Mouse (Mus musculus) yolk sac, embryonic 10.5 days (tissue): ENCODE data around the gene Rnf183.
A peak's percentile ranks its signal among the peaks of the same experiment; 100 is the strongest.
"Not testable (repeated sequence)": the region's sequence is repeated elsewhere in the genome, so short reads cannot be mapped to it uniquely, and the experiment has no call there.

Source experiments
- DNase-seq: peaks from one replicate; pipeline ENCODE4 v3.0.0-alpha.2; 2017; ENCODE audit warnings: low spot score

The Rnf183 gene

DNA sequence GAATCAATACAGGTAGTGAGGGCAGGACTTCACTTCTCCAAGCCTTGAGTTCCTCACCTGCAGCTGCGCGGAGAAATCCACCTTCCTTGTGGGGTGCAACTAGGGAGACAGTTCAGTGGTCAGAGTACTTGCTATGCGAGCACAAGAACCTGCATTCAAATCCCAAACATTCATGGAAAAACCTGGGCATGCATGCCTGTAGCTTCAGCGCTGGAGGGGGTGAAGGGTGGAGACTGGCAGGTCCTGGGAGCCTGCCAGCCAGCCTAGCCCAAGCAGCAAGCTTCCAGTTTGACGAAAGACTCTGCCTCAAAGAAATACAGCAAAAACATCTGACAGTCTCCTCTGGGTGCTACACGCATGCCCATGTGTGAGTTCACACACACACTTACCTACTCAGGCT lies at the start of gene Rnf183:
Rnf183 (minus strand) TSS at position 172 of the 400 bp plus-strand sequence.
- DNase-seq = no peak

DNA sequence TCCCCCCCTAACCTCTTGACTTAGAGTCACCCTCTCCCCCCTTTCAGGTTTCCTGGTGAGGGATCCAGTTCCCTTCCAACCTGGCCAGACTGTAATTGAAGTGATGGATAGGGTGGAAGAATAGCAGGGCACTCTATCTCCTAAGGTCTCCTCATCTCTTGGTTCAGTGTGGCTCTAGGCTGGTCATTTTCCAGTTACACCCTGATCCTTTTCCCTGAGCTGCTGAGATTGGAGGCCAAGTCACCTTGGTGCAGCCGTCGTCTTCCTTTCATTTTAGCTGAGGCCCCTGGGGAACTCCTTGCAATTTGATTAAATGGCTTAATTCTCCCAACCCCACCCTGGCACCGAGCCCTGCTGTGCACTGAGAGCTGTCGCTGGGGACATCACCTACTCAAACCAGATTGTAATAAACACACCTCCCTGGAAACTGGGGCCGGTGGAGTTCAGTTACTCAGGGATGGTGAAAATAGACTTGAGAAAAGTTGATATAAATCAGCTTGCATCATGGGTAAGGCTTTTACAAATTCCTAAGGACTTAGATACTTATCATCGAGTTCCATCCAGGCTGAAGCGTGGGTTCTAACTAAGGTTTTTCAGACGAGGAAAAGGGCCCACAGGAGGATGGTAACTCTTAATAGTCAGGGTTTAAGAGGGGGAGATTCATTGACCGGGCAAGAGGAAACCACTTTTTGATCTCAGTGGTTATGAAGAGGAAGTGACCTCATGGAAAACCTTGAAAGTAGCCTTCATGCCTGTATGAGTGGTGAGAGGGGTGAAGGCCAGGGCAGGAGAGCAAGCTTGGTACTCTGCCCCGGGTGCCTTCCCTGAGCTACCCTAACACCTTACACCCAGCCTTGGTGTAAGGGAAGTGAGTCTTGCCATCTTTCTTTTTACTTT lies 45.9 kb upstream of the Rnf183 start:
- DNase-seq = no peak

DNA sequence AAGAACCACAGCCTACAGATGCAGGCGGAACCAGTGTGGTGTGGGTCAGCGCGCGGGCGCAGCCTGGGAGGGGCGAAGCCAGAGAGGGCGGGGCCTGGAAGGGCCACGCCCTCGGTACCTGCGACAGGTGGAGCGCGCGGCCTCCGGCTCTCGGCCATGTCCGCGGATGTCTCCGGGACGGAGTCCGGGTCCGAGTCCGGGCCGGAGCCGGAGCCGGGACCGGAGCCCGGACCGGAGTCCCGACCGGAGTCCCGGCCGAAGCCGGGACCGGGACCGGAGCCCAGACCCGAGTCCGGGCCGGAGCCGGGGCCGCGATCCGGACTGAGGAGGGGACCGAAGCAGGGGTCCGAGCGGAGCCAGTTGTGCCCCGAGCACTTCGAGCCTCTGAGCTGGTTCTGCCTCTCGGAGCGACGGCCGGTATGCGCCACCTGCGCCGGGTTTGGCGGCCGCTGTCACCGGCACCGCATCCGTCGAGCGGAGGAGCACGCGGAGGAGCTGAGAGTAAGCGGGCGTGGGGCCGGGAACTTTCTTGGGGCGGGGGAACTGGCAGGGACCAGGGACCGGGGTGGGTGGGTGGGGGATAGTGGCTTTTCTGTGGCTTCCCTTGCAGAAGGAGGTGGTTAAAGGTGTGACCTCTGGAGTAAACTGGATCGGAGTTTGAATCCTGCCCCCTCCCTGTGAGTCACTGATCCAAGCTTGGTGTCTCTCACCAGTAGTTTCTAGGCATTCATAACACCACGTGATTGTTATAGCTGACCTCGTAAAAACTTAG lies 45.1 kb upstream of the Rnf183 start, which contains the start of gene Bspry:
Bspry (plus strand) TSS at position 117 of the 772 bp plus-strand sequence.
- DNase-seq = peak; percentile 86

DNA sequence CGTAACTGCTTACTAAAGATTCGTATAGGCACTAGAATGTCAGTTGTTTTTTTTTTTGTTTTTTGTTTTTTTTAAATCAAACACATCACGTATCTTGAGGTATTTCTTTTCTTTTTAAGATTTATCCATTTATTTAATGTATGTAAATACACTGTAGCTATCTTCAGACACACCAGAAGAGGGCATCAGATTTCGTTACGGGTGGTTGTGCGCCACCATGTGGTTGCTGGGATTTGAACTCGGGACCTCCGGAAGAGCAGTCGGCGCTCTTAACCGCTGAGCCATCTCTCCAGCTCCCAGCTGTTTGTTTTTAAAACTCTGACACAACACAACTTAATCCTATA lies 44.5 kb upstream of the Rnf183 start:
- DNase-seq = not testable (repeated sequence)

DNA sequence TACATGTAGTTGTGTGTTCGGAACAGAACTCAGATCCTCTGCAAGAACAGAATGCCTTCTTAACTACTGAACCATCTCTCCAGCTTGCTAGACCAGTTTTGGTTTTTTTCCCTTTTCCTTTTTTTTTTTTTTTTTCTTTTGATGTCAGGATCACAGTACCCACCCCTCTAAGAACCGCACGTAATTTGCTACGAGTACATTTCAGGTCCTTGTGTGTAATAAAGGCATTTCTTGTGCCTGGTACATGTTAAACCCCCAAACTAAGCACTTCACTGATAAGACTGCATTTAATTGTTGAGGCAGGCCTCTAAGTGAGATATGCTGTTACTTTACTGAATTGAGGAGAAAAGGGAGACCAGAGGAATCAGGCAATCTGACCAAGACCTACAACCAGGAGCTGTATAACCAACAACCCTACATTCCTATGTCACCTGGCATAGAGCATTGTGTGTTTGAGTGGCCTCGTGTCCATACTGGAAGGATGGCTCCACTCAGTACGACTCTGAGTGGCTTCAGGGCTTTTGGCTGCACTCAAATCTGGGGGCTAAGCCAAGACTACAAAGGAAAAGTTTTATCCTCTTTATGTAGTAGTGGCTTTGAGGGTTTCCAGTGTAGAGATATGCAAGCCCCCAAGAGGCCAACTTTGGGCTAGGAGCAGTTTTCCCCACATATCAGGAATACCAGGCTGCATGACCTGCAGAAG lies 42.6 kb upstream of the Rnf183 start:
- no peak for DNase-seq

DNA sequence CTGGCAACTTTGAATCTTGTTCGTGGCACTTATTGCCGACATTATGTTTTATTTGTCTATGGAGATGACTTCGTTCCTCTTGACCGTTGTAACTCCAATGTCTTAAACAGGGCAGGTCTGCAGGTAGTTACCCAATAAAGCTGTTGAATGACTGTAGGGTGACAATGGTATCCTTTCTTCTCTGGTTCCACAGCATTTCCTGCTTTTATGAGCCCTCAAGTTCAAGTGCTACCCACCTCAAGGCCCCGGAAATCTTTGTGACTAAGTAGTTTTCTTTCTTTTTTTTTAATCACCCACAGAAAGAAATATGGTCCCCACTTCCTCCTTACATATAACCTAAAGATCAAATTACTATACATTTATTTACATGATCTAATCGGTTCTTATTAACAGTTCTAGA lies 40.7 kb upstream of the Rnf183 start:
- DNase-seq = no peak

DNA sequence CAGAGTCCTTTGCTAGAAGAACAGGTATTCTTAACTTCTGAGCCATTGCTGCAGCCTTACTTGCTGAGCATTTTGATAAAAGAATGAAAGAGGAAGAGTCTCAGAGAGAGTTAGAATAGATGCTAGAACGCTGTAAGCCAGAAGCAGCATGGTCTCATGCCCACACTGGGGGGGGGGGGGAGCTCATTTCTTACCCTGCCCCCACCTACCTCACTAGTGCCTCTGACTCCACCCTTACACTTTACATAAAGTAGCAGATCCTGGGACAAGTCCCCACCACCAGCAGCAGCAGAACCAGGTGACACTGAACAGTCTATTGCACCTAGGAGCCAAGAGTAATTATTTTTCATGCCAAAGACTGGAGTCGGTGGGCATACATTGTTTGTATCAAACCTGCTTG lies 40.1 kb upstream of the Rnf183 start:
- DNase-seq = no peak

DNA sequence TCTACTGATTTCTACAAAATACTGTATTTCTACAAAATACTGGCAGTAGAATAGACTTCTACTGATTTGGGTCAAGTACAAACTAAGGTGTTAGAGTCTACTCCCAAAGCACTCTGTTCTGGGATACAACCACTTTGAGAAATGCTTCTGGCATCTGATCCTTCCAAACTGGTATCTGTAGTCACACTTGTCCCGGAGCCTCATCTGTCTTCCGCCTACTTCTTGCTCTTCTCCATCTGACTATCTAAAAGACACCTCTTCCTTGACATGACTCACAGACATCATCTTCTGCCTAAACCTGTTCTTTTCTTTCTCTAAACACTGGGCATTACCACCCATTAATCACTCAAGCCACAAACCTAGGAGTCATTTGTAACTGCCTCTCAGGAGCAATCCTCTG lies 37.0 kb upstream of the Rnf183 start:
- no peak for DNase-seq

DNA sequence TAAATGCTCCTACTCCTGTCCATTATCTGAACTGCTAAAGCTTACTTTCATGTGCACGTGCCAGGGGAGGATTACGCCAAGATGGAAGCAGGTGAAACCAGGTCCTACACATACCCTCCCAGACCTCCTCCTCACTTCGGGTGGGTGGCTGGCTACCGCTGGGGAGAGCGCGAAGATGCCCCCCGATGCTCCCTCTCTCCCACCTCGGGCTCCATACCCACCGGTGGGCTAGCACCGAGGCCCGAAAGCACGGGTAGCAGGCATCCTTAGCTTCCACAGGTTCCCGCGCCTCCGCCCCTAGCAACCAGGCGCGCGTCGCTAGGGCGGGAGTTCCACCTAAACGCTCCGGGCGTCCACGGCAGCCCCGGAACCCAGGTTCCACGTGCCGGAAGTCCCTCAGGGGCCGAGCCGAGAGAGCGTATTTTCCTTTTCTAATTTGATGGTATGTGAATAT lies 35.6 kb upstream of the Rnf183 start, which contains the start of gene Wdr31:
Wdr31 (minus strand) TSS at position 299 of the 454 bp plus-strand sequence.
- DNase-seq = peak; percentile 67

DNA sequence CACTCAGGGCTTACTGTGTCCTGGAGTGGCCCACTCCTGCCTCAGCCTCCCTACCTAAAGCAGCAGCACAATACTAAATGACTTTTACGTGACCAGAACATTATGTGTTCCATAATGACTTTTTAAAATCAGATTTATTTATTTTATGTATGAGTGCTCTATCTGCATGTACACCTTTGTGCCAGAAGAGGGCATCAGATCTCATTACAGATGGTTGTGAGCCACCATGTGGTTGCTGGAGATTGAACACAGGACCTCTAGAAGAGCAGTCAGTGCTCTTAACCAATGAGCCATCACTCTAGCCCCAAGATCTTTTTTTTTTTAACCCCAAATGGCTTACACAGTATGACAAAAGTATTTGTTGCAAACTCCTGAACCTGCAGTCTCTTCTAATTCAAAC lies 33.1 kb upstream of the Rnf183 start:
- DNase-seq = no peak

DNA sequence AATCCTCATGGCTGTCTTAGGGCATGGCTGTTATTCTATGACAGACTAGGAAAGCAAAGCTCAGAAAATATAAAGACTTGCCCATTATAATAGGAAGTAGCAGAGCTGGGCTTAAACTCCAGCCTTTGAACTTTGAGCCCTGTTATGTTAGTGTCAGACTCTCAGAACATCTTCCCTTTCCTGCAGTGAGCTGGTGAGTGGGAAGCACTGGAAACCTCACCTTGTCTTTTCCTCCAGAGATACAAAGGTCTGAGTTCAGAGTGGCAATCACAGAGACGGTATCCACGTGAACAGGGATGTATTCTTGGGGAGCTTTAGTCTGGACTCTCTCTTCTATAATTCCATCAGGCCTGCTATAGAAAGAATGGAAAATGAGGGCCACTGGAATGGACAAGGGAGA lies 28.1 kb upstream of the Rnf183 start:
- no peak for DNase-seq

DNA sequence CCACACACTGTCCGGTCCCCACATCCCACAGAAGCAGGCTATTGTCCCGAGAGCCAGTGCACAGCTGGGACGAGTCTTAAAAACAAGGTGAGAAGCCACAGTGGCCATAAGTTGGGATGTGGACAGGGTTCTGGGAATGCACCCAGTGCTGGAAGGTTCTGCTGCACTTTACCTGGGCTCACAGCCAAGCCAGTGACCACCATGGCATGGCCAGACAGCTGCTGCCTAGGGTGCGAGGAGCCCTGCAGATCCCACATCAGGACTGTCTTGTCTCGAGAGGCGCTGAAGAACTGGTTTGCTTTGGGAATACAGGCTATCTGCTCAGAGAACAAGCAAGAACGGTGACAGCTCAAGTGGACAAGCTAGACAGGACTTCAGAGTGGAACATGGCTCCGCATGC lies 25.3 kb upstream of the Rnf183 start:
- DNase-seq = no peak

DNA sequence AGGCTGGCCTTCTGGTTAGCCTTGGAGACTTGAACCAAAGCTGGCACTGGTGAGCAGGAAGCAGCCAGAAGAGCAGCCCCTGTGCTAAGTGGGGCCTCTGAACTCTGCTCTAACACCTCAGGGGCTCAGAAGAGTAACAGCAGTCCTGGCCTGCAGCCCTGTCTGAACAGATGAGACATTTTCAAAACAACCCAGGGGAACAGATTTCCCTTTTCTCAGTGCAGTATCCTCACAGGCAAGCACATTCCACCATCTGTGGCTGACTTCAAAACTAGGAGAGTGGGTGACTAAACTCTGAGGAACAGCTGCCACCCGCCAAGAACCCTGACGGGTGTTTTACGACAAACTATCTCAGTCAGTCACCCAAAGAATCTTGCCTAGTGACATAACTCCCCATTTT lies 24.0 kb upstream of the Rnf183 start:
- no peak for DNase-seq

DNA sequence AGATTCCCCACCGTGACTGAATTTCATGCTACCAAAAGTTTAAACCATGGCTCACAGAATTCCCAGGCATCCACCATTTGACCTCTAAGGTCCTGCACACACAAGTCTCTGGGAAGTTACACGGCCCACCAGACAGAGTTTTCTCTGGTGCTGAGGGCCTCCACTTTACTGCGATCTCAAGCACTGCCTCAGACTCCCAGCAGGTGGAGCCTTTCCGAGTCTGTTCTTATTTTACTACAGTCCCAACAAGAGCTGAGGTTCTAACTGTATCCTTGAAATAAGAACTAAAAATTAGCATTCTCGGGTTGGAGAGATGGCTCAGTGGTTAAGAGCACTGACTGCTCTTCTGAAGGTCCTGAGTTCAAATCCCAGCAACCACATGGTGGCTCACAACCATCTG lies 19.9 kb upstream of the Rnf183 start:
- no peak for DNase-seq

DNA sequence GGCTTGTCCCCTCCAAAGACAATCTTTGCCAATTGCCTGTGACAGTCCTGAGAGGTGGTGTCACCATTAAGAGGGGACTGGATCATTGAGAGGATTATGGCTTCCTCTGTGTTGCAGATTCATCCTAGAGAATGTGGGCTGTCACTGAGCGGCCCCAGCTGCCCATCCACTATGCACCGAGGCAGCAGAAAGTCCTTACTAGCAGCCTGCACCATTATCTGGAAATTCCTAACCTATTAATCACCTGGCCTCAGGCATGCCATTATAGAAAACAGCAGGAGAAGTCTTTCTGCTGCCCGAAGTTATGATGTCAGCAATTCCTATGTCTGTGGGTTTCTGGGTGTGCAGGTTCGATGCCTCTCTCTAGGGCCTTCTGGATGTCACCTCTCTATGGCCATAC lies 5.9 kb upstream of the Rnf183 start:
- DNase-seq = peak; percentile 55

DNA sequence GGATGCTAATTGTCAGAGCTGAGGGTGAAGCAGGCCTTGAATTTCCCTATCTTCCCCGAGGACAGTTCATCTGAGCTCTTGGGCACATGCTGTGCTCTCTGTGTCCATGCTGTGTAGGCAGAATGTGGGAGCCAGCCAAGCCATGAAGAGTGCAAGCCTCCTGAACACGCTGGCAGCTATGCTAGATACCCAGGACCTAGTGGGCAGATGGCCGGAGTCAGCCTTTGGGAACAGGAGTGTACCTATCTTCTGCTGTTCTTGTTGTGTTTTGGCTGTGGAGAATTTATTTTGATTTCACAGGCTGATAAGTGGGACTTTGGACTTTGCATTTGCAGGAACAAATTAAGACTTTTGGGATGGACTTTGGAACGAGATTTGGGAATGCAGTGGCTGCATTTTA lies 5.5 kb upstream of the Rnf183 start:
- peak; percentile 56 for DNase-seq

DNA sequence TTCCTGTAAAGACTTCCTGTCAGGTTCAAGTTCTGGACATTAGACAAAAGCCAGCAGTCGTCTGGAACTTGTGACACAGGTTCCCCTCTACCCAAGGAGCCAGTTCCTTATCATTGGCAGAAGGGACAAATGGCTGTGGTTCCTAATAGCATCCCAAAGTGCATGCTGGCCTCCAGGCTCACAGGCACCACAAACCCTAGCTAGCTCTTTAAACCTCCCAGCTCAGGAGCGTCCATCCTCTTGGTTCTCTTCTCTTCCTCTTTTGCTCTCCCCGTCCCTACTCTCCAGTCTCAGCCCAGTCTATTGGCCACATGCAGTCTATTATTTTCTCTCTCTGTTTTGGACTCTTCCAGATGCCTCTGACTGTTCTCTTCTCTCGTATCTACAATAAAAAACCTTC lies 4.7 kb upstream of the Rnf183 start:
- no peak for DNase-seq

DNA sequence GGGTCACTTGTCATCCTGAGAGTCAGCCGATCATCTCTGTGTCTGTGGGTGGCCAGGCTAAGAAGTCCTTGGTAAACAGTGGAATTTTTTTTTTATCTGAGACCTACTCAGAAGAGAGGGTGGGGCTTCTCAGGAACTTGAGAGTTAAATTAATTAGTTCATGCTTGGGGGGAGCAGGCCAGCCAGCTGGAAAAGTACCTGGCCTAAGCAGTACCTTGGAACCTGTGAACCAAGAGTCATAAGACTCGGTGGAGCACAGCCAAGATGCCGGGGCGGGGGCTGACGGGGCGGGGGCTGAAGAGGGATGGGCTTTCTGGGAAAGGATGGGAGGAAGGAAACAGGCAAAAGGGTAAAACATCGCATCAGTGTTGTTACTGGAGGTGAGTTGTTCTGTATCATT lies 2.8 kb upstream of the Rnf183 start:
- peak; percentile 51 for DNase-seq

DNA sequence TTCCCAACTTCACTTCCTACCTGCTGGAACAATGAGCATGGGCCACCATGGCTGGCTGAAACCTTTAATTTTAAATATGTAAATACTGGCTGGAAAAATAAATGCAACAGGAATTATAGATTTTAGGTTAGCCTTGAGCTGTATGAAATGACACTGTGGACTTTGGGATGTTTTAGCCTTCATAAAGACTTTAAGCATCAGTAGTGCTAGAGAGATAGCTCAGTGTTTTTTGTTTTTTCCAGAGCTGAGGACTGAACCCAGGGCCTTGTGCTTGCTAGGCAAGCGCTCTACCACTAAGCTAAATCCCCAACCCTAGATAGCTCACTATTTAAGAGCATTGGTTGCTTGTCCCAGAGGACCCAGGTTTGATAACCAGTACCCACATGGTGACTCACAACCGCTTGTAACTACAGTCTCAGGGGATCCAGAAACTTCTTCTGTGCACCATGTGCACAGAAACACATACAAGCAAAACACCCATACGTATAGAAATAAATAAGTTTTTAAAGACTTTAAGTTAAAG lies 2.3 kb upstream of the Rnf183 start:
- DNase-seq = no peak

DNA sequence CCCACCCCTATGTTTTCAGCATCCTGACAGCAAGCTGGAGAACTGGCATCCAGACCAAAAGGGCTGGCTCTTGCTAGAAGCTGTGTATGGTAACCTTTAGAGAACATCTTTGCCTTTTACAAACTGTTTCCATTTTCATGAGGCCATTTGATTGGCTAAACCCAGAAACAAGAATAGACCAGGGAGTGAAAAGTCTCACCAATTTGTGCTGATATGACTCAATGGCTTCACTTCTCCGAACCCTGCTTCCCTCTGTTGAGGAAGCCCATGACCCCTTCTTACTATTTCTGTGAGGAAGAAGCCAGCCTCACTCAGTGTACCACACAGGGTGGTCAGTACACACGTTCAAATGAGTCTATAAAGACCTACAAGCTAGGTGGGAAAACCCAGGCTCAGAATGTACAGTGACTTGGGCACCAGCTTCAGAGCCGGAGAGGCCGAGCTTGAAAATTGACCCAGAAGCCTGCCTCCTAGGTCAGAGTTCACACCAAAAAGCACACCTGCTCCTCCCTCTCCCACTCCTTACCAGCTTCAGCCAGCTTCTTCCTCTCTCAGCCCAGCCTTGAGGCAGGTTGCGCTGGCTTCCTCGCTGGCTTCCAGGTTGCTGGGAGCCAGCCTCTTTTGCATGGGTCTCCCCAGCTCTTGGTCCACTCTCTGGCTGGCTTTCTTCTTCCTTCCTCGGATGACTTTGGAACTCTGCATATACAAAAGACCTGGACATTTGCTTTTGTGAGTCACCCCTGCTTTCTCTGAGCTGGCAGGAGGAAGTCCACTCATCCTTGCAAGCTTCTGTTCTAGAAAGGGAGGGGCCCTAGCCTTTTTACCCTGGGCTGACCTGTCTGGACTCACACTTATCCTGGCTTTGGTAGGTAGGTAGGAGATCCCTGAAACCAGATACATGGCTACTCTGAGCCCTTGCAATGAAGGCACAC lies 847 bp downstream of the Rnf183 start:
- DNase-seq = peak; percentile 61

DNA sequence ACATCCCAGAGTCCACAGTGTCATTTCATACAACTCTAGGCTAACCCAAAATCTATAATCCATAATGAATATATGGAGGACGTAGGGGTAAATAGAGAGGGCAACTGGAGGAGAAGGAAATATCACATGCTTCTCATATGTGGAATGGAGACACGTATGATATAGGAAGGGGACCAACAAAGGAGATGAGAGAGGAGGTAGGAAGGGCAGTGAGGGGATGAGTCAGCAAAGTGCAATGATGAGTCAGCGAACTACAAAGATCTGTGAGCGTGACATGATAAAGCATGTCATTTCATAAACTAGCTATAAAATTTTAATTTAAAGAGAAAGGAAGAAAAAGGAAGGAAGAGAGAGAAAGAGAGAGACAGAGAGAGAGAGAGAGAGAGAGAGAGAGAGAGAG lies 3.5 kb downstream of the Rnf183 start:
- DNase-seq = no peak
